Mouse (Mus musculus) G1E (cell line): ENCODE data around the gene D330045A20Rik.

Experiments used
- CTCF ChIP-seq: IDR thresholded peaks from 2 replicates; pipeline ENCODE4 v1.5.1; 2012; ENCODE audit warnings: low read depth, low read length, inconsistent platforms, mixed read lengths
- GATA1 ChIP-seq: IDR thresholded peaks from 2 replicates; pipeline ENCODE4 v1.6.1; 2012; ENCODE audit warnings: borderline replicate concordance, low read length, inconsistent platforms, mixed read lengths
- GATA2 ChIP-seq: IDR thresholded peaks from 2 replicates; pipeline ENCODE4 v1.6.1; 2012; ENCODE audit warnings: low read depth, low read length, inconsistent platforms, borderline replicate concordance

GRCm38 (mm10) chrX:139526984-139527383, 46.8 kb downstream of the D330045A20Rik start:
- TF ChIP-seq CTCF (no peak), GATA2 (no peak), GATA1 (no peak)
